Mouse (Mus musculus) inflammation-experienced regulatory T-cells, adult 6 months (primary cell): Measurements from ENCODE around the gene Rrm1. TPM values are rescaled to one million over a fixed set of nuclear protein-coding genes. Genes with fewer than 3 reads are reported as not detected.

Experiments used
- polyA plus RNA-seq, 3 experiments: library from polyadenylated mRNA; unstranded; fragments of 100-300 nt; shearing (Covaris generic); gene quantifications; one replicate each; pipeline ENCODE4 v1.2.1; 2017

Gene Rrm1
- polyA plus RNA-seq, 3 experiments from 2014 or later, result 45.4 to 216 (median 61.4) TPM

Other genes with a start within 250 kb of the Rrm1 start
- gene Nup98, start 231.5 kb upstream of the Rrm1 start, polyA plus RNA-seq, result 10 to 100 TPM; 34.1 to 42.1 (median 39.1) TPM
- 10 to 100 TPM; 46.4 to 51.1 (median 47.1) TPM for gene Pgap2, start 231.5 kb upstream of the Rrm1 start, polyA plus RNA-seq
- gene Rhog, start 185.6 kb upstream of the Rrm1 start, polyA plus RNA-seq, result 100 to 1,000 TPM; 135 to 199 (median 174) TPM
- gene Stim1, start 173.9 kb upstream of the Rrm1 start, polyA plus RNA-seq, result 10 to 100 TPM; 46.3 to 50.9 (median 48.2) TPM
- gene Olfr543, start 40.0 kb downstream of the Rrm1 start, polyA plus RNA-seq, result under 1 TPM in 1 of 3 experiments, not detected in 2; 0.41 TPM
- not detected for gene Olfr544, start 46.6 kb downstream of the Rrm1 start, polyA plus RNA-seq
- gene Olfr545, start 57.9 kb downstream of the Rrm1 start, polyA plus RNA-seq, result not detected
- gene Olfr547, start 93.1 kb downstream of the Rrm1 start, polyA plus RNA-seq, result not detected
- gene Olfr548-ps1, start 99.2 kb downstream of the Rrm1 start, polyA plus RNA-seq, result not detected
- gene Olfr549, start 108.2 kb downstream of the Rrm1 start, polyA plus RNA-seq, result not detected
- gene Trim21, start 123.8 kb downstream of the Rrm1 start, polyA plus RNA-seq, result 10 to 100 TPM in 1 of 3 experiments, 1 to 10 TPM in 2; 7.8 to 10.0 (median 9.7) TPM
- under 1 TPM in 1 of 3 experiments, not detected in 2; 0.15 TPM for gene Olfr550, start 129.7 kb downstream of the Rrm1 start, polyA plus RNA-seq
- under 1 TPM in 1 of 3 experiments, not detected in 2; 0.12 TPM for gene Olfr551, start 150.2 kb downstream of the Rrm1 start, polyA plus RNA-seq
- not detected for gene Olfr552, start 156.1 kb downstream of the Rrm1 start, polyA plus RNA-seq
- gene Olfr553, start 176.5 kb downstream of the Rrm1 start, polyA plus RNA-seq, result not detected
- gene Olfr554, start 196.7 kb downstream of the Rrm1 start, polyA plus RNA-seq, result not detected
- gene Olfr555, start 217.1 kb downstream of the Rrm1 start, polyA plus RNA-seq, result not detected
- under 1 TPM in 1 of 3 experiments, not detected in 2; 0.15 TPM for gene Olfr556, start 223.2 kb downstream of the Rrm1 start, polyA plus RNA-seq
- gene Trim68, start 245.6 kb downstream of the Rrm1 start, polyA plus RNA-seq, result 10 to 100 TPM in 2 of 3 experiments, 1 to 10 TPM in 1; 7.5 to 16.1 (median 15.7) TPM